Mouse (Mus musculus) cortical plate, adult 2 months (tissue): ENCODE measurements at regions not wholly inside any gene's neighbourhood (a gene's known extent, or its start where the extent isn't known, plus 50 kb on each side); places are given as distances from the start of the nearest gene placed in this dataset.

Experiments used
- H3K27ac ChIP-seq: fragments of 200-500 bp; 2 replicates; pipeline ENCODE4 v1.5.1; 2012; ENCODE audit warnings: low read length, control low read depth, inconsistent platforms; ENCODE audit not compliant: insufficient read depth
- H3K4me1 ChIP-seq: fragments of 200-500 bp; 2 replicates; pipeline ENCODE4 v1.6.1; 2011; ENCODE audit warnings: low read length; ENCODE audit not compliant: control insufficient read depth, insufficient read depth
- H3K4me3 ChIP-seq: fragments of 200-500 bp; 2 replicates; pipeline ENCODE4 v1.5.1; 2011; ENCODE audit warnings: mild to moderate bottlenecking, low read length, control low read depth; ENCODE audit not compliant: insufficient read depth
- CTCF ChIP-seq: fragments of 200-500 bp; IDR thresholded peaks from 2 replicates; pipeline ENCODE4 v1.5.1; 2011; ENCODE audit warnings: mild to moderate bottlenecking, control low read depth, low read length; ENCODE audit not compliant: insufficient read depth; ENCODE audit errors: extremely low read depth
- POLR2A ChIP-seq: fragments of 200-500 bp; IDR thresholded peaks from 2 replicates; pipeline ENCODE4 v1.6.1; 2011; ENCODE audit warnings: mild to moderate bottlenecking, low read length, control low read depth; ENCODE audit not compliant: insufficient read depth; ENCODE audit errors: extremely low read depth

GRCm38 (mm10) chr9:46457945-46458344 is 138.2 kb upstream of the 4931429L15Rik start:
- Histone ChIP-seq H3K4me3 (no peak overlapping the region), H3K27ac (no peak overlapping the region), H3K4me1 (no peaks in the 10 kb centered on the region)
- no peak for TF ChIP-seq CTCF
- no peak for TF ChIP-seq POLR2A

GRCm38 (mm10) chr9:46454807-46455610 is 135.2 kb upstream of the 4931429L15Rik start:
- Histone ChIP-seq H3K27ac (no peak overlapping the region), H3K4me1 (no peaks in the 10 kb centered on the region), H3K4me3 (no peak overlapping the region)
- TF ChIP-seq CTCF (no peak), POLR2A (no peak)

- H3K4me3 ChIP-seq = no peak overlapping the region
- TF ChIP-seq POLR2A (no peak), CTCF (no peak)
- no peaks in the 10 kb centered on the region for H3K4me1 ChIP-seq
- no peak overlapping the region for H3K27ac ChIP-seq
These were observed 123.7 kb upstream of the 4931429L15Rik start for GRCm38 (mm10) chr9:46443191-46444095.

- Histone ChIP-seq H3K4me3 (no peak overlapping the region), H3K27ac (no peak overlapping the region), H3K4me1 (no peaks in the 10 kb centered on the region)
- TF ChIP-seq CTCF (no peak), POLR2A (no peak)
These were observed 123.0 kb upstream of the 4931429L15Rik start for GRCm38 (mm10) chr9:46442739-46443181.

GRCm38 (mm10) chr9:46440226-46440625 is 120.4 kb upstream of the 4931429L15Rik start:
- no peaks in the 10 kb centered on the region for H3K4me1 ChIP-seq
- H3K27ac ChIP-seq = no peak overlapping the region
- no peak overlapping the region for H3K4me3 ChIP-seq
- TF ChIP-seq POLR2A (no peak), CTCF (no peak)

- Histone ChIP-seq H3K4me3 (no peak overlapping the region), H3K4me1 (no peaks in the 10 kb centered on the region), H3K27ac (no peak overlapping the region; the same call in 1 of the 2 replicates)
- TF ChIP-seq CTCF (no peak), POLR2A (no peak)
These were observed 114.9 kb upstream of the 4931429L15Rik start for GRCm38 (mm10) chr9:46434700-46435099.

- H3K4me3 ChIP-seq = no peak overlapping the region
- TF ChIP-seq POLR2A = no peak
- TF ChIP-seq CTCF = no peak
- no peaks in the 10 kb centered on the region for H3K4me1 ChIP-seq
- no peak overlapping the region for H3K27ac ChIP-seq
These were observed 113.9 kb upstream of the 4931429L15Rik start for GRCm38 (mm10) chr9:46433716-46434115.

GRCm38 (mm10) chr9:46431053-46431452 is 111.3 kb upstream of the 4931429L15Rik start:
- H3K4me3 ChIP-seq = no peak overlapping the region
- H3K27ac ChIP-seq = no peak overlapping the region
- H3K4me1 ChIP-seq = no peaks in the 10 kb centered on the region
- TF ChIP-seq CTCF = no peak
- no peak for TF ChIP-seq POLR2A

GRCm38 (mm10) chr9:46423184-46423967 is 103.6 kb upstream of the 4931429L15Rik start:
- Histone ChIP-seq H3K27ac (no peak overlapping the region), H3K4me3 (no peak overlapping the region), H3K4me1 (no peaks in the 10 kb centered on the region)
- TF ChIP-seq CTCF (no peak), POLR2A (no peak)
